Mouse (Mus musculus) layer of hippocampus, adult 9-11 months (tissue): Measurements from ENCODE around the gene Prss44.

Source experiments
- DNase-seq: peaks from one replicate; pipeline ENCODE4 v3.0.0; 2022

The Prss44 gene

GRCm38 (mm10) chr9:110833021-110833420 lies 19.2 kb downstream of the Prss44 start:
- no peak for DNase-seq

GRCm38 (mm10) chr9:110834411-110834810 lies 20.6 kb downstream of the Prss44 start, which contains the start of gene Prss45:
Gene Prss45, plus strand, starts transcription at chr9:110834588.
- DNase-seq: no peak

- DNase-seq: no peak
Measured at GRCm38 (mm10) chr9:110834961-110835360, 21.2 kb downstream of the Prss44 start.

- peak; percentile 40 for DNase-seq
Measured at GRCm38 (mm10) chr9:110836112-110836511, 22.3 kb downstream of the Prss44 start.

- no peak for DNase-seq
Measured at GRCm38 (mm10) chr9:110840905-110841304, 27.1 kb downstream of the Prss44 start.

- DNase-seq: no peak
Measured at GRCm38 (mm10) chr9:110841438-110841837, 27.6 kb downstream of the Prss44 start.

GRCm38 (mm10) chr9:110844206-110844605 lies 30.4 kb downstream of the Prss44 start, which contains the start of gene Prss46:
Gene Prss46, plus strand, starts transcription at chr9:110844506.
- DNase-seq: no peak

- DNase-seq: no peak
Measured at GRCm38 (mm10) chr9:110849162-110849561, 35.4 kb downstream of the Prss44 start.

GRCm38 (mm10) chr9:110855903-110856302 lies 42.1 kb downstream of the Prss44 start:
- DNase-seq: no peak

GRCm38 (mm10) chr9:110856920-110857319 lies 43.1 kb downstream of the Prss44 start:
- no peak for DNase-seq

GRCm38 (mm10) chr9:110857781-110858472 lies 44.1 kb downstream of the Prss44 start, which contains the start of gene Prss50:
Gene Prss50, plus strand, starts transcription at chr9:110857967.
- DNase-seq: no peak

- no peak for DNase-seq
Measured at GRCm38 (mm10) chr9:110858523-110858922, 44.7 kb downstream of the Prss44 start.

GRCm38 (mm10) chr9:110858967-110859596 lies 45.3 kb downstream of the Prss44 start:
- DNase-seq: no peak

GRCm38 (mm10) chr9:110871030-110871429 lies 57.2 kb downstream of the Prss44 start:
- DNase-seq: no peak
